Mouse (Mus musculus): Measurements from ENCODE around the gene Cyp2w1. TPM values are rescaled to one million over a fixed set of nuclear protein-coding genes. Genes with fewer than 3 reads are reported as not detected.
"Not testable (repeated sequence)": the region's sequence is repeated elsewhere in the genome, so short reads cannot be mapped to it uniquely, and the experiment has no call there.

Cyp2w1 gene
- polyA plus RNA-seq, 1 experiment from 2014 or later, result 18.1 TPM

GRCm38 (mm10) chr5:139388195-139388570 lies 35.8 kb downstream of the Cyp2w1 start:
- H3K9ac ChIP-seq (ENCODE audit: low read depth, low read length), result no peak overlapping the region
- no peaks in the 10 kb centered on the region for H3K9me3 ChIP-seq (ENCODE audit: control insufficient read depth)
- H3K4me3 ChIP-seq (ENCODE audit: low read depth, low read length), result no peak overlapping the region
- peaks cover 8% of the 10 kb centered on the region; the same call in 1 of the 2 replicates for H3K36me3 ChIP-seq (ENCODE audit: control insufficient read depth, insufficient read depth)
- H3K4me1 ChIP-seq (replicated peaks; ENCODE audit: control insufficient read depth, insufficient read depth, low read length), result peaks cover 5% of the 10 kb centered on the region
- ATAC-seq, result no peak
- no peak overlapping the region for H3K27ac ChIP-seq (ENCODE audit: low read depth, low read length)
- WGBS, result 64% methylated on average over 4 of the region's 4 CpGs
- H3K4me2 ChIP-seq (replicated peaks; ENCODE audit: low read depth), result no peak overlapping the region
- H3K27me3 ChIP-seq (replicated peaks; ENCODE audit: control insufficient read depth, insufficient read depth, low read length), result no peaks in the 10 kb centered on the region
- TF ChIP-seq CTCF (IDR thresholded peaks at IDR 0.05; ENCODE audit: low read depth), result no peak

GRCm38 (mm10) chr5:139388694-139389675 lies 36.6 kb downstream of the Cyp2w1 start:
- no peak overlapping the region for H3K4me3 ChIP-seq (ENCODE audit: low read depth, low read length)
- 72% methylated on average over 17 of the region's 17 CpGs for WGBS
- peaks cover 5% of the 10 kb centered on the region for H3K4me1 ChIP-seq (replicated peaks; ENCODE audit: control insufficient read depth, insufficient read depth, low read length)
- no peaks in the 10 kb centered on the region for H3K9me3 ChIP-seq (ENCODE audit: control insufficient read depth)
- no peaks in the 10 kb centered on the region for H3K27me3 ChIP-seq (replicated peaks; ENCODE audit: control insufficient read depth, insufficient read depth, low read length)
- no peak overlapping the region for H3K9ac ChIP-seq (ENCODE audit: low read depth, low read length)
- no peak overlapping the region for H3K4me2 ChIP-seq (replicated peaks; ENCODE audit: low read depth)
- H3K36me3 ChIP-seq (ENCODE audit: control insufficient read depth, insufficient read depth), result peaks cover 8% of the 10 kb centered on the region; the same call in 1 of the 2 replicates
- no peak overlapping the region for H3K27ac ChIP-seq (ENCODE audit: low read depth, low read length)
- ATAC-seq, result no peak
- TF ChIP-seq CTCF (IDR thresholded peaks at IDR 0.05; ENCODE audit: low read depth), result no peak

DNA sequence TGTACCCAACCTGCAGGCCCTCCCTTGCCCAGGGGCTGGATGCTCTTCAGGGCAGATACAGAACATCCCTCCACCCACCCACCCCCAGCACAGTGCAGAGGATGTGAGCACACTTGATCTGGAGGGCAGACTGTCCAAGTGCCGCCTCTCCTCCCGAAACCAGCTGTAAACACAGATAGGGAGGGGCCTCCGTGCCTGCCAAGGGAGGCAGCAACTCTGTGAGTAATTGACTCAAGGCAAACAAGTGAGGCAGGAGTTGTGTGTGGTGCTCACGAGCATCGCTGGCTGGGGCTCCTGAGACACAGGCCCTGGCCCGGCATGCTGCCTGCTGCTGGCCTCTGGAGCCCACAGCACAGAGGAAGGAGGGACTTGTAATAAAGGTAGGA lies 37.3 kb downstream of the Cyp2w1 start:
- TF ChIP-seq CTCF (IDR thresholded peaks at IDR 0.05; ENCODE audit: low read depth), result no peak
- WGBS, result 8% methylated on average over 6 of the region's 6 CpGs
- Histone ChIP-seq H3K4me2 (replicated peaks; ENCODE audit: low read depth) (no peak overlapping the region; the same call in 1 of the 2 replicates), H3K9ac (ENCODE audit: low read depth, low read length) (no peak overlapping the region), H3K9me3 (ENCODE audit: control insufficient read depth) (no peaks in the 10 kb centered on the region), H3K4me3 (ENCODE audit: low read depth, low read length) (no peak overlapping the region), H3K27me3 (replicated peaks; ENCODE audit: control insufficient read depth, insufficient read depth, low read length) (no peaks in the 10 kb centered on the region), H3K27ac (ENCODE audit: low read depth, low read length) (no peak overlapping the region), H3K4me1 (replicated peaks; ENCODE audit: control insufficient read depth, insufficient read depth, low read length) (peaks cover 5% of the 10 kb centered on the region), H3K36me3 (ENCODE audit: control insufficient read depth, insufficient read depth) (peaks cover 8% of the 10 kb centered on the region; the same call in 1 of the 2 replicates)
- ATAC-seq, result peak; percentile 42; the same call in 1 of the 2 replicates

DNA sequence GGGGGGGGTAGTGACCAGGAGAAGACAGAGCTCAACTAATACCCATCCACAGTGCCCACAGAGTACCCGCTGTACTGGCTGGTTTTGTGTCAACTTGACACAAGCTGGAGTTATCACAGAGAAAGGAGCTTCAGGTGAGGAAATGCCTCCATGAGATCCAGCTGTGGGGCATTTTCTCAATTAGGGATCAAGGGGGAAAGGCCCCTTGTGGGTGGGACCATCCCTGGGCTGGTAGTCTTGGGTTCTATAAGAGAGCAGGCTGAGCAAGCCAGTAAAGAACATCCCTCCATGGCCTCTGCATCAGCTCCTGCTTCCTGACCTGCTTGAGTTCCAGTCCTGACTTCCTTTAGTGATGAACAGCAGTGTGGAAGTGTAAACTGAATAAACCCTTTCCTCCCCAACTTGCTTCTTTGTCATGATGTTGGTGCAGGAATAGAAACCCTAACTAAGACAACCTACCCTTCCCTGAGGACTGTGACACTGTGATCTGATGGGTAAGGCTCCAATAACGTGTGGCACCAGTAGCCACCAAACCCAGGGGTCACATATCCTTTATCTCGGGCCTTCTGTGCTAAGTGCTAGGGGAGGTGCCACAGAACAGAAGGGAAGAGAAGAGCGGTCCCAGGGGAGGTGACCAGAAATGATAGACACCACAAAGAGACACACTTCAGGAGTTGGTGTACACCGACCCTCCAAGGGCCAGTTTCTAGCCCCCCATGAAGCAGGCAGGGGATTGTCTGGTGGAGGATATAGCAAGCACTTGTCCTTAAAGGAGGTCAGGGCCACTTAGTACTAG lies 38.1 kb downstream of the Cyp2w1 start:
- H3K4me1 ChIP-seq (replicated peaks; ENCODE audit: control insufficient read depth, insufficient read depth, low read length); H3K27ac ChIP-seq (ENCODE audit: low read depth, low read length); H3K27me3 ChIP-seq (replicated peaks; ENCODE audit: control insufficient read depth, insufficient read depth, low read length); ATAC-seq; H3K4me2 ChIP-seq (replicated peaks; ENCODE audit: low read depth); H3K36me3 ChIP-seq (ENCODE audit: control insufficient read depth, insufficient read depth); H3K9me3 ChIP-seq (ENCODE audit: control insufficient read depth); H3K4me3 ChIP-seq (ENCODE audit: low read depth, low read length); H3K9ac ChIP-seq (ENCODE audit: low read depth, low read length): not testable (repeated sequence)
- 80% methylated on average over 5 of the region's 5 CpGs for WGBS

DNA sequence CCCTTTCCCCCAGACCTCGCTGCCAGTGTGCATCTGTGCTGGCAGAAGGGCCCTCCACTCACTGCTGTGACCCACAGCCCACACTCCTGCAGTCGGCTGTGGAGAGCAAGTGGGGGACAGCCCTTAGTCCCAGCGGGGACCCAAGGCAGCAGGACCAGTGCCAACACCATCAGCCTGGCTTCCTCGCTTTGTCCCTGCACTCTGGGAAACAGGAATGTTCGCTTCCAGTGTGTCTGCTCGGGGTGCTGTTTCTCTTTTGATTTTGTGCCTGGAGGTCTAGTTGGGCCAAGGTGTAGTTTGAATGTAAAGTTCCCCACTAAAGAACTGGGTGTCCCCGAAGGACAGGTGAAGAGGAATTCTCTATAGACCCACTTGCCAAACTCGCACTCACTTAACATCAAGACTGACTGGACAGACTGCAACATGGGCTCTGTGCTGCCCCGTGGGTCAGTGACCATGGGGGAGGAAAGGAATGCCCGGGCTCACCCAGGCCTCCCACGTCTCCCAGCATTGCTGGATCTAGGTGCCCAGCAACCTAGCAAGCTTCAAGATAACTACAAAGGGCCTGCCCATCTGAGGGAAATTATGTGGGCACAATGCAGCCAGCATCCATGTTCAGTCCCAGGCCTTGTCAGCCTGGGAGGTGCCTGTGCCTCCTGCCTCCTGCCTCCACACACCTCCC lies 39.0 kb downstream of the Cyp2w1 start:
- no peak overlapping the region for H3K9ac ChIP-seq (ENCODE audit: low read depth, low read length)
- ATAC-seq, result no peak

More for the DNA sequence above, 39.0 kb downstream of the Cyp2w1 start:
- Histone ChIP-seq H3K4me3 (ENCODE audit: low read depth, low read length) (no peak overlapping the region), H3K27me3 (replicated peaks; ENCODE audit: control insufficient read depth, insufficient read depth, low read length) (no peaks in the 10 kb centered on the region), H3K4me2 (replicated peaks; ENCODE audit: low read depth) (no peak overlapping the region), H3K4me1 (replicated peaks; ENCODE audit: control insufficient read depth, insufficient read depth, low read length) (peaks cover 5% of the 10 kb centered on the region), H3K36me3 (ENCODE audit: control insufficient read depth, insufficient read depth) (peaks cover 8% of the 10 kb centered on the region; the same call in 1 of the 2 replicates), H3K27ac (ENCODE audit: low read depth, low read length) (no peak overlapping the region), H3K9me3 (ENCODE audit: control insufficient read depth) (no peaks in the 10 kb centered on the region)
- 80% methylated on average over 11 of the region's 11 CpGs for WGBS
- TF ChIP-seq CTCF (IDR thresholded peaks at IDR 0.05; ENCODE audit: low read depth), result no peak
